Mouse (Mus musculus) limb, embryonic 12.5 days (tissue): Measurements from ENCODE around the gene Flywch1. TPM values are rescaled to one million over a fixed set of nuclear protein-coding genes. Genes with fewer than 3 reads are reported as not detected.

Experiments
- ATAC-seq: fragments of 200-750 bp; cut with Nextera tagmentation; 2 replicates; pipeline ENCODE4 v1.8.0; 2017; ENCODE audit warnings: low read depth, moderate TSS enrichment; ENCODE audit not compliant: insufficient number of reproducible peaks, insufficient read depth, low FRiP score, low TSS enrichment
- H3K27ac ChIP-seq: fragments of 300-500 bp; sonication (generic); 2 replicates; pipeline ENCODE4 v1.5.1; 2016; ENCODE audit warnings: mild to moderate bottlenecking, moderate library complexity
- H3K27me3 ChIP-seq: fragments of 300-500 bp; sonication (generic); 2 replicates; pipeline ENCODE4 v1.6.1; 2016; ENCODE audit warnings: mild to moderate bottlenecking, moderate library complexity
- H3K36me3 ChIP-seq: fragments of 300-500 bp; sonication (generic); 2 replicates; pipeline ENCODE4 v1.6.1; 2016; ENCODE audit warnings: mild to moderate bottlenecking, moderate library complexity
- H3K4me1 ChIP-seq: fragments of 300-500 bp; sonication (generic); replicated peaks from 2 replicates; pipeline ENCODE4 v1.6.1; 2016
- H3K4me2 ChIP-seq: fragments of 300-500 bp; sonication (generic); 2 replicates; pipeline ENCODE4 v1.6.1; 2016; ENCODE audit warnings: mild to moderate bottlenecking, moderate library complexity
- H3K4me3 ChIP-seq: fragments of 300-500 bp; sonication (generic); replicated peaks from 2 replicates; pipeline ENCODE4 v1.5.1; 2016; ENCODE audit warnings: mild to moderate bottlenecking
- H3K9ac ChIP-seq: fragments of 300-500 bp; sonication (generic); replicated peaks from 2 replicates; pipeline ENCODE4 v1.6.1; 2016; ENCODE audit warnings: mild to moderate bottlenecking, moderate library complexity
- H3K9me3 ChIP-seq: fragments of 300-500 bp; sonication (generic); 2 replicates; pipeline ENCODE4 v1.6.1; 2016; ENCODE audit warnings: mild to moderate bottlenecking, moderate library complexity
- WGBS: fragments of 180-500 bp; shearing (Covaris S2); methylation state at CpG from one replicate; pipeline ENCODE4 v1.1.7; 2016; 5-methylcytosine and 5-hydroxymethylcytosine counted together
- polyA plus RNA-seq: library from polyadenylated mRNA; unstranded; fragments of >200 nt; fragmentation: Nextera tagmentation; extraction: Ambion mirVana; gene quantifications from 2 replicates; pipeline ENCODE4 v1.2.1, GENCODE M21; 2016

Flywch1 gene
- polyA plus RNA-seq, 1 experiment from 2014 or later, result 136 TPM

- Histone ChIP-seq H3K27ac (no peak overlapping the region), H3K36me3 (peaks cover under 1% of the 10 kb centered on the region; the same call in 1 of the 2 replicates), H3K4me1 (peaks cover 20% of the 10 kb centered on the region), H3K27me3 (no peaks in the 10 kb centered on the region), H3K9ac (no peak overlapping the region), H3K9me3 (no peaks in the 10 kb centered on the region), H3K4me3 (no peak overlapping the region), H3K4me2 (no peak overlapping the region)
- no peak for ATAC-seq
- WGBS, result 88% methylated on average over 10 of the region's 10 CpGs
These were observed 30.2 kb upstream of the Flywch1 start for GRCm38 (mm10) chr17:23801627-23802026.

GRCm38 (mm10) chr17:23797316-23797715, 25.9 kb upstream of the Flywch1 start:
- Histone ChIP-seq H3K27ac (no peak overlapping the region), H3K4me2 (no peak overlapping the region), H3K9ac (no peak overlapping the region), H3K27me3 (no peaks in the 10 kb centered on the region), H3K9me3 (no peaks in the 10 kb centered on the region), H3K36me3 (peaks cover 13% of the 10 kb centered on the region; the same call in 1 of the 2 replicates), H3K4me3 (no peak overlapping the region), H3K4me1 (peaks cover 5% of the 10 kb centered on the region)
- WGBS, result 21% methylated on average over 7 of the region's 7 CpGs
- no peak for ATAC-seq

GRCm38 (mm10) chr17:23795323-23795722, 23.9 kb upstream of the Flywch1 start:
- Histone ChIP-seq H3K36me3 (peaks cover 14% of the 10 kb centered on the region; the same call in 1 of the 2 replicates), H3K9me3 (no peaks in the 10 kb centered on the region), H3K27me3 (no peaks in the 10 kb centered on the region), H3K4me2 (no peak overlapping the region), H3K4me1 (peaks cover 21% of the 10 kb centered on the region), H3K9ac (no peak overlapping the region), H3K27ac (no peak overlapping the region), H3K4me3 (no peak overlapping the region)
- WGBS, result 93% methylated on average over 8 of the region's 8 CpGs
- no peak for ATAC-seq

- peaks cover 14% of the 10 kb centered on the region; the same call in 1 of the 2 replicates for H3K36me3 ChIP-seq
- H3K4me1 ChIP-seq, result peaks cover 33% of the 10 kb centered on the region
- H3K27me3 ChIP-seq, result no peaks in the 10 kb centered on the region
- H3K9me3 ChIP-seq, result no peaks in the 10 kb centered on the region
- H3K9ac ChIP-seq, result peak overlapping the region; percentile 83
- 46% methylated on average over 2 of the region's 2 CpGs for WGBS
- H3K4me3 ChIP-seq, result peak overlapping the region; percentile 45
- peak overlapping the region; percentile 68 for H3K4me2 ChIP-seq
- no peak for ATAC-seq
- peak overlapping the region; percentile 98 for H3K27ac ChIP-seq
These were observed 19.6 kb upstream of the Flywch1 start for GRCm38 (mm10) chr17:23791079-23791357.

- H3K9me3 ChIP-seq, result no peaks in the 10 kb centered on the region
- no peaks in the 10 kb centered on the region for H3K27me3 ChIP-seq
- H3K4me3 ChIP-seq, result peak within 1 kb of the TSS; percentile 45
- peaks cover 14% of the 10 kb centered on the region; the same call in 1 of the 2 replicates for H3K36me3 ChIP-seq
- H3K27ac ChIP-seq, result peak within 1 kb of the TSS; percentile 98
- peaks cover 34% of the 10 kb centered on the region for H3K4me1 ChIP-seq
- 2% methylated on average over 29 of the region's 29 CpGs for WGBS
- peak within 1 kb of the TSS; percentile 83 for H3K9ac ChIP-seq
- ATAC-seq, result 0 out of 2 replicates have a peak, but pooled peaks have one; percentile 35
- H3K4me2 ChIP-seq, result peak within 1 kb of the TSS; percentile 68
These were observed 19.1 kb upstream of the Flywch1 start, which contains the start of gene Srrm2 for GRCm38 (mm10) chr17:23790269-23791078. Gene Srrm2 (plus strand): TSS chr17:23790532.

GRCm38 (mm10) chr17:23789749-23790268, 18.4 kb upstream of the Flywch1 start:
- peaks cover 39% of the 10 kb centered on the region for H3K4me1 ChIP-seq
- WGBS, result 14% methylated on average over 8 of the region's 8 CpGs
- peak overlapping the region; percentile 68 for H3K4me2 ChIP-seq
- peak overlapping the region; percentile 83 for H3K9ac ChIP-seq
- H3K4me3 ChIP-seq, result peak overlapping the region; percentile 45
- H3K27me3 ChIP-seq, result no peaks in the 10 kb centered on the region
- ATAC-seq, result no peak
- no peaks in the 10 kb centered on the region for H3K9me3 ChIP-seq
- H3K36me3 ChIP-seq, result peaks cover 11% of the 10 kb centered on the region; the same call in 1 of the 2 replicates
- H3K27ac ChIP-seq, result peak overlapping the region; percentile 98

GRCm38 (mm10) chr17:23788973-23789372, 17.6 kb upstream of the Flywch1 start:
- no peak for ATAC-seq
- Histone ChIP-seq H3K36me3 (peaks cover 10% of the 10 kb centered on the region; the same call in 1 of the 2 replicates), H3K9me3 (no peaks in the 10 kb centered on the region), H3K27me3 (no peaks in the 10 kb centered on the region), H3K4me1 (peaks cover 39% of the 10 kb centered on the region), H3K4me2 (no peak overlapping the region), H3K9ac (no peak overlapping the region), H3K27ac (no peak overlapping the region), H3K4me3 (no peak overlapping the region)
- whole genome bisulfite sequencing, result 91% methylated on average over 4 of the region's 4 CpGs

GRCm38 (mm10) chr17:23786510-23786931, 15.1 kb upstream of the Flywch1 start:
- Histone ChIP-seq H3K4me1 (peaks cover 28% of the 10 kb centered on the region), H3K36me3 (no peaks in the 10 kb centered on the region), H3K27ac (peak overlapping the region; percentile 2; the same call in 1 of the 2 replicates), H3K4me3 (peak overlapping the region; percentile 67), H3K9me3 (no peaks in the 10 kb centered on the region), H3K27me3 (no peaks in the 10 kb centered on the region), H3K4me2 (peak overlapping the region; percentile 73), H3K9ac (0 out of 2 replicates have a peak overlapping the region, but pooled peaks have one; percentile 12)
- ATAC-seq, result no peak
- WGBS, result 19% methylated on average over 13 of the region's 13 CpGs

GRCm38 (mm10) chr17:23785561-23786471, 14.4 kb upstream of the Flywch1 start, which contains the start of gene Flywch2:
Gene Flywch2 (minus strand): TSS chr17:23786081.
- peaks cover 22% of the 10 kb centered on the region for H3K4me1 ChIP-seq
- H3K9me3 ChIP-seq, result no peaks in the 10 kb centered on the region
- H3K27ac ChIP-seq, result peak within 1 kb of the TSS; percentile 78
- 2% methylated on average over 43 of the region's 43 CpGs for WGBS
- H3K4me2 ChIP-seq, result peak within 1 kb of the TSS; percentile 73
- H3K4me3 ChIP-seq, result peak within 1 kb of the TSS; percentile 67
- H3K9ac ChIP-seq, result peak within 1 kb of the TSS; percentile 76
- H3K36me3 ChIP-seq, result no peaks in the 10 kb centered on the region
- peak; percentile 87 for ATAC-seq
- H3K27me3 ChIP-seq, result no peaks in the 10 kb centered on the region

GRCm38 (mm10) chr17:23783352-23783751, 11.9 kb upstream of the Flywch1 start:
- Histone ChIP-seq H3K27me3 (no peaks in the 10 kb centered on the region), H3K4me3 (no peak overlapping the region), H3K4me2 (no peak overlapping the region), H3K9me3 (no peaks in the 10 kb centered on the region), H3K9ac (no peak overlapping the region), H3K27ac (no peak overlapping the region), H3K36me3 (peaks cover 16% of the 10 kb centered on the region), H3K4me1 (peaks cover 9% of the 10 kb centered on the region)
- no peak for ATAC-seq

GRCm38 (mm10) chr17:23778447-23778846, 7.0 kb upstream of the Flywch1 start:
- Histone ChIP-seq H3K4me3 (no peak overlapping the region), H3K27me3 (no peaks in the 10 kb centered on the region), H3K4me2 (no peak overlapping the region), H3K27ac (no peak overlapping the region), H3K4me1 (no peaks in the 10 kb centered on the region), H3K9me3 (no peaks in the 10 kb centered on the region), H3K9ac (no peak overlapping the region), H3K36me3 (peaks cover 25% of the 10 kb centered on the region)
- ATAC-seq, result no peak
- 56% methylated on average over 2 of the region's 2 CpGs for WGBS
